Mouse (Mus musculus) fibroblast of lung, adult 2 months (primary cell): ENCODE data around the gene Dph3.
A peak's percentile ranks its signal among the peaks of the same experiment; 100 is the strongest.
"Not testable (repeated sequence)": the region's sequence is repeated elsewhere in the genome, so short reads cannot be mapped to it uniquely, and the experiment has no call there.

ENCODE experiments used
- DNase-seq: peaks from one replicate; pipeline ENCODE4 v3.0.0-alpha.2; 2011; ENCODE audit warnings: low read depth

Gene Dph3

GRCm38 (mm10) chr14:32085486-32086201 lies at the start of gene Dph3:
Gene Dph3, minus strand, starts transcription at chr14:32085729.
- DNase-seq = peak; percentile 95

- no peak for DNase-seq
These were observed 48.8 kb upstream of the Dph3 start for GRCm38 (mm10) chr14:32134293-32134692.

DNA sequence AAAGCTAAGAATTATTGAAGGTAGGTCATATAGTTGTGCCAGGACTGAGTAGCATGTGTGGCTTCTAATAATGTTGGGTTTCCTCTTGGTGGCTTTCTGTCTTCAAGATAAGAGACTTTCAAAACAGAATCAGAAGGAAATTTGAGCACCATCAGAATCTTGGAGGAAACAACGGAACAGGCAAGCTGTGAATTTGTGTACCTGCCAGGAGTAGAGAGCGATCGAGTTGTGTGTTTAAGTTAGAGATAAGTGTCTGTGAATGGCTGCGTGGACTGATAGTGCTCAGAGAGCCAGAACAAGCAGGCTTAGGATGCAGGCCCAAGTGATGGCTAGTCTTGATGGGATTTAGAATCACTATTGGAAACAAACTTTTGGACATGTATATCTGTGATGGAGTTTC lies 46.3 kb upstream of the Dph3 start:
- no peak for DNase-seq

- DNase-seq = no peak
These were observed 42.9 kb upstream of the Dph3 start for GRCm38 (mm10) chr14:32128409-32128808.

DNA sequence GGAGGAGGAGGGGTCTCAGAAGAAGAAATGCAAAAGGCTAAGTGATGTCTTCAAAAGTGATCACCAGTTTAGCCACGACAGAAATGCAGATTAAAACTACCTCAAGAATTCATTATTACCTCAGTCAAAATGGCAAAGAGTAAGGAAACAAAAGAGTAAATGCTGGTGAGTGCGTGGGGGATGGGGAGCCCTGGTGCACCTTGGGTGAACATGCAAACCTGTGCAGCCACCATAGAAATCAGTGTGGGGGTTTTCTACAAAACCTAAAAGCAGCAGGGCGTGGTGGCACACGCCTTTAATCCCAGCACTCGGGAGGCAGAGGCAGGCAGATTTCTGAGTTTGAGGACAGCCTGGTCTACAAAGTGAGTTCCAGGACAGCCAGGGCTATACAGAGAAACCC lies 39.7 kb upstream of the Dph3 start:
- DNase-seq = not testable (repeated sequence)

DNA sequence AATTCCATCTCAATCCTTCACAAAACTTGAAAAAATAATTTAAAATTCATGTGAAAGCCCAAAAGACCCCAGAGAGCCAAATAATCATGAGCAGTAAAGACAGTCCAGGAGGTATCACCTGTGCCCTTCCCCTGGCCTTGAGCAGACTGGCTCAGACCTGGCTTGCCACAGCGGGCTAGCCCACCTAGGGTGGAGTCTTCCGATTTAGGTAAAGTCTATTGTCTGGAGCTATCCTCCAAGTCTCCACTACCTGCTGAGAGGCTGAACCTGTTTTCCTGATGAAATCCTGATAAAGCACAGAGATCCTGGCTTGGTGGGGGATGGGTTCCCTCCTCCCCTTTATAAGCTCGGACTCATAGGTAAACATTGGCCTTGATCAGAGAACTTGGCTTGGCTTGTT lies 38.7 kb upstream of the Dph3 start:
- DNase-seq = no peak

- no peak for DNase-seq
These were observed 36.4 kb upstream of the Dph3 start for GRCm38 (mm10) chr14:32121920-32122315.

DNA sequence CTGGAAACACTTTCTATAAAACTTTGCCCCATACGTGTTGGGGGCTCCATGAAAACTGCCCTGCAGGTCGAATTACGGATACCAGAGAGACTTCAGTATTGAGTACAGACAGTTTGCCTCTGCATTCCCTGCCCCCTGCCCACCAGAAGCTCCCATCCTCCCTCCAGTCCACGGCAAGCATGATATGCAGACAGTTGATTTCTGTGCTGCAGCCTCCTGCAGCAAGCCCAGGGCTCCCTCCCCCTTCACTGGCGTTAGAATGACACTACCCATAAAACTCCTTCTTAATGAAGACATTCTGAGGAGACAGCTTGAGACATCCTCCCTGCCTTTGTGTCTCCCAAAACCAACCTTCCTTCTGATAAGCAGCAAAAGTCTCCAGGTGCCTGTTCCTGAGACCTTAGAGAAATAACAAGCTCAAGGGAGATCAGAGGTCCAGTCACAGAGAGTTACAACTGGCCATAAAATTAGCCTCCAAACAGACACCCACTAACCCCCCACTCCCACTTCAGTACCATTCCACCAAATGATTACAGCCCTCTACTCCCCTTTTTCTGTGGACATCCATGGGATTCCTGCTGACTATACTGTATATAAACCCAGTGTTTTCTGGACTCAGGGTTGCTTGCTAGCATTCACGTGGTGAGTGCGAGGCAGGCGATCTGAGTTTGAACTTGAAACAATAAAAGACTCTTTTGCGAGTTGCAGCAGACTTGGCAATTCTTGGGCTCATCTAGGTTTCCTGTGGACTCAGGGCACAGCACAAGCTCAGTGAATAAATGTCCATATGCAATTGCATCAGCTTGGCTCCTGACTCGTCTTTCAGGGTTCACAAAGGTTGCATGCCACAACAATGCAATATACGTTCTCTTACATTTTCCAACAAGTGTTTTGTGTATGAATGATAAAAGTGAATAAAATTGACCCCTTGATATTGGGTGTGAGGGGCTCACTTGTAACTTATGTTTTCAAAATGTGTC lies 35.7 kb upstream of the Dph3 start:
- DNase-seq = no peak

DNA sequence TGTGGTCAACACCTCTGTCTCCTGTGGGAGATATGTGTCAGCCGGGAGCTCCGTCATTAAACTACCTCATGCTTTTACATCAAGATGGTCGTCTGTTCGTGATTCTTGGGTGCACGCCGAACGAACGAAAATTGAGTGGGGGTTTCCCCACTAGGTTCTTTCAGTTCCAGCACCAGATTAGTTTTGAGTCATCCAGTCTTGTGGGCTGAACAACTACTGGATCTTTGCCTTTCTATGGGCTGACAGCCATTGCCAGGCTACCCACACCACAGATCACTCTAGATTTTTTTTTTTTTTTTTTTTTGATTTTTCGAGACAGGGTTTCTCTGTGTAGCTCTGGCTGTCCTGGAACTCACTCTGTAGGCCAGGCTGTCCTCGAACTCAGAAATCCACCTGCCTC lies 26.6 kb upstream of the Dph3 start:
- DNase-seq = not testable (repeated sequence)

DNA sequence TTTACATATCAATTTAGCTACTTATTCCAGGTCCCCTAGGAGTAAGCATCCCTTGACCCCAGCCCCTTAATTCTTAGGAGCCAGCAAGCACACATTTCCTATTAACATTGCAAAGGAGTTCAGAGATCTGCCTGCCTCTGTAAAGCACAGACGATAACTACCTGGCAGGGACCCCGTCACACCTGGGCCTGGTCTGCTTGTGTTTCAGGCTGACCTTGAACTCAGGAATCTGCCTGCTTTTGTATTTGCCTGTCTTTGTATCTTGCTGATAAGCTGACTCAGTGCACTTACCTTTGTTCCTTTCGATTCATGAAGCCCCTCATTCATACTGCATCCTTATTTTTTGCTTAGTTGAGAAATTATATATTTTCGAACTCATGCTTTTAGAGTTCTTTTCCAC lies 21.4 kb upstream of the Dph3 start:
- no peak for DNase-seq

DNA sequence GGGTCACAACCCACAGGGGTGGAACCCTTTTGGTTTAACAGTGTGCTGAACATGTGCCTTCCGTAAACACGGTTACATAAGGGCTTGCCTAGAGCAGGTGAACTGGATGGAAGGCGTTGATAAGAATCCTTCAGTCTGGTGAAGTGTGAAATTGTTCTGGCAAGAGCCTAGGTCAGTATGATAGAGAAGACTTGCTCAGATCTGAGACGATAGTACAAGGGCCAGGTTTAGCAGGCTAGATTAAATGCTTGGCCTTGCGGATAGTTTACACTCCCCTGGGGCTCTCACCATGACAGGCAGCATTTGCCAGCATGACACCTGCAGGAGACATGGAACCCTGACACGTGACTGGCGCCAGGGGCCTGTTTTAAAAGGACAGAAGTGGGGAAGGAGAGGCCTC lies 20.1 kb upstream of the Dph3 start:
- no peak for DNase-seq

- DNase-seq = no peak
These were observed 18.0 kb upstream of the Dph3 start for GRCm38 (mm10) chr14:32103556-32103955.

DNA sequence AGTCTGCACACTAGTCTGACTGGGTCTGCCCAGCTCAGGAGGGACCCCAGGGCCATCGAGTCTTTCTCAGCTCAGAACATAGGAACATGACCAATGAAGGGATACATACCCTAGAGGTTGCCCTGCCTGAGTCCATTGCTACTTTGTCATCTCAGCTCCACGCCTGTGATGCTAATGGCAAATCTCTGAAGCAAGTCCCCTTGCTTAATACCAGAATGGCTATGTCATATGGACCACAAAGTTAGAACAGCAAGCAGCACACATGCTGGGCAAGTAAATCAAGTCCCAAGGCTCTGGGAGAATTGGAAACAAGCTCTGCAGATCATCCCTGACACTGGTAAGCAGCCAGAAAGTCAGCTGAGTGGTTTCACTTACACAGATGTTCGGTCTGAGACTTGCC lies 13.4 kb upstream of the Dph3 start:
- no peak for DNase-seq

GRCm38 (mm10) chr14:32097691-32098090 lies 12.2 kb upstream of the Dph3 start:
- DNase-seq = no peak

DNA sequence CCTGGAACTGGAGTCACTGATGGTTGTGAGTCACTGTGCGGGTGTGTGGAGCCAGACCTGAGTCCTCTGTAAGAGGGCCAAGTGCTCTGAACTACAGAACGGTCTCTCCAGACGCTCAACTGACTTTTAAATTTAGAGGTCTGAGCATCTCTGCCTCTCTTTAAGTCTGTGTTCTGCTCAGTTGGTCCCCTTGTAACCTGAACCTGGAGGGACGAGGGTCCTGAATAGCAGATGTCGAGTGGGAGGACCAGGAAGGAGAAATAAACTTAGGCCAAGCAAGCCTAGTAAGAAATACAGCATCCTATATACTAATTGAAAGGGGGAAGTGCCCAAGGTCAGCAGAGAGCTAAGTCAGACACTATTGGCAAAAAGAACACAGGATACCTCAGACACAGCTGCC lies 11.2 kb upstream of the Dph3 start:
- DNase-seq = no peak

DNA sequence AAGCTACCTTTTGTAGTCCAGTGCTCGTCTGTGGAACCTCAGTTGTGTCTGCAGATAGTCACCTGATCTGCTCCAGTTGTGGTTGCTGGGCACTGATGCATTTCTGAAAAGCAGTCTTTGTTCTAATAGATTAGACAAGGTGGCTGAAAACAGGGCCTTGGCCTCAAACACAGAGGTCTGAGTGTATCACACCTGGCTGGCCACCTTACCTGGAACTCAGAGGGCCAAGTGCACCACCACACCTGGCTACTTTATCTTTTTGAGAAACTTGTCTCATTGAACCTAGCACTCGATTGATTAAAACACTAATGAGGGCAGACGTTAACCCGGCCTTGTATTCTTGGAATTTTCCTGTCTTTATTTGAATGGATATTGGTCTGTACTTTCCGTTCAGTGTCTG lies 10.1 kb upstream of the Dph3 start:
- no peak for DNase-seq

GRCm38 (mm10) chr14:32093500-32094117 lies 8.1 kb upstream of the Dph3 start:
- no peak for DNase-seq

GRCm38 (mm10) chr14:32093018-32093417 lies 7.5 kb upstream of the Dph3 start:
- no peak for DNase-seq

GRCm38 (mm10) chr14:32091704-32092103 lies 6.2 kb upstream of the Dph3 start:
- DNase-seq = no peak

GRCm38 (mm10) chr14:32091124-32091523 lies 5.6 kb upstream of the Dph3 start:
- no peak for DNase-seq

DNA sequence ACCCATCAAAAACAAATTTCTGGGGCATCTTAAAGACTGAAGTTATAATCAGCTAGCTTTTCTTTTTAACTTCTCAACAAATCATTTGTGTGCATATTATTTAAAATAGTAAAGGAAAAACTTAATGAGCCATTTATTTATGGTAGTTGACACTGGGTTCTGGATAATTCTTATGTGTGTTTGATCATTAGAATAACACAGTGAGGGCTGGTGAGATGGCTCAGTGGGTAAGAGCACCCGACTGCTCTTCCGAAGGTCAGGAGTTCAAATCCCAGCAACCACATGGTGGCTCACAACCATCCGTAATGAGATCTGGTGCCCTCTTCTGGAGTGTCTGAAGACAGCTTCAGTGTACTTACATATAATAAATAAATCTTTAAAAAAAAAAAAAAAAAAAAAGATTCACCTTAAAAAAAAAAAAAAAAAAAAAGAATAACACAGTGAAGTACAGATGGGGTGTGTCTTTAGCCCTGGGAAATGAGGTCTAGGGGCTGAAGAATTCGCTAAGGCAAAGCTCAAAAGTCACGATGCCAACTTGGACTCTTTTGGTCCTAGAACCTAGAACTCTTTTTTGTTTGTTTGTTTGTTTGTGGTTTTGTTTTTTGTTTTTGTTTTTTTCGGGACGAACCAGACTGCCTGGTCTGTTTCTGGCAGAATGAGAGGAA lies 2.2 kb upstream of the Dph3 start:
- DNase-seq = not testable (repeated sequence)

GRCm38 (mm10) chr14:32086226-32086625 lies 697 bp upstream of the Dph3 start:
- no peak for DNase-seq
